Mouse (Mus musculus): ENCODE data around the gene Aip. TPM values are rescaled to one million over a fixed set of nuclear protein-coding genes. Genes with fewer than 3 reads are reported as not detected.

Gene Aip
- polyA plus RNA-seq (2015; fragmentation: Nextera tagmentation; extraction: Ambion mirVana), result 35.8 and 38.3 TPM in 2 replicates

DNA sequence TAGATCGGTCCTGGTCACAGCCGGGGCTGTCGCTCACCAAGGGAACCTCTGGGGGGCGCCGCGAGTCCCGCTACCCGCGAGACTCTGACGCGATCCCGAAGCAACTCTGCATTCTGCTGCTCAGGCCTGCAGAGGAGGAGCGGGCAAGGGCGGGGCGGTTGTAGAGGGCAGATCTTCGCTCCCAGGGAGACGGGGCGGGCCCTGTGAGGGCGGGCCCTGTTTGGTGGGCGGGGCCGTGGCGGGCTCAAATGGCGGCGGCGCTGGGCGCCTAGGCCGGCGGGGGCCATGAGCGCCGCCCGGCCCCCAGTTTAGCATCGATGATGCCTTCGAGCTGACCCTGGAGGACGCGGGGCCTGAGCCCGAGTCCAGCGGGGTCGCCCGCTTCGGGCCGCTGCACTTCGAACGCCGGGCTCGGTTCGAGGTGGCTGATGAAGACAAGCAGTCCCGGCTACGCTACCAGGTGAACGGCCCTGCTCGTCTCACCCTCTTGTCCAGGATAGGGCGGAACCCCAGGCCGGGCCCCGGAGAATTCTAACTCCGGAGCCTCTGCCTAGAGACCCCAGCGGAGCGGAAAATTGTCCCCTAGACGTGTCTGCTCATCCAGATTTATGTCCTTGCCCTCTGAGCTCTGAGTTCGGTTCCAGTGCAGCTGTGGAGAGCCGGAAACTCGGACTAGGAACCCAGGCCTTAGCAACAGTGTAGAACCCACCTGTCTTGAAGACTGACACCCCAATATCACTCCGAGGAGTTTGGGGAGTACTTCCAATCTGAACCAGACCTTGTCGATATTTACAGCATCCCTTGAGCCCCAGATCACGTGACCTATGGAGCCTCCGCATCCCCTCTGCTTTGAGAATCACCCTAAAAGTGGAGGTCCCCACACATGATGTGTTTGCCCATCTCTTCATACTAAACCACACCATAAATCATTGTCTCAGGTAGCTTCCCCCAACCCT lies at the start of gene Aip:
Gene Aip (minus strand): TSS at position 118 of the 956 bp plus-strand sequence.
- ATAC-seq (ENCODE audit: insufficient read depth), result peak; percentile 91
- Histone ChIP-seq H3K4me2 (peak within 1 kb of the TSS; percentile 79), H3K27ac (replicated peaks) (peak within 1 kb of the TSS; percentile 79), H3K36me3 (replicated peaks) (peaks cover 31% of the 10 kb centered on the region), H3K27me3 (no peaks in the 10 kb centered on the region), H3K4me3 (replicated peaks) (peak within 1 kb of the TSS; percentile 77), H3K4me1 (replicated peaks) (peaks cover 89% of the 10 kb centered on the region), H3K9ac (peak within 1 kb of the TSS; percentile 85), H3K9me3 (replicated peaks) (no peaks in the 10 kb centered on the region)
- 1% methylated on average over 64 of the region's 64 CpGs for WGBS (ENCODE audit: insufficient replicate concordance)

GRCm38 (mm10) chr19:4172925-4173324 lies 47.3 kb upstream of the Aip start:
- Histone ChIP-seq H3K4me2 (no peak overlapping the region), H3K9ac (no peak overlapping the region), H3K4me3 (replicated peaks) (no peak overlapping the region), H3K36me3 (replicated peaks) (no peaks in the 10 kb centered on the region), H3K4me1 (replicated peaks) (peaks cover 47% of the 10 kb centered on the region), H3K27me3 (peaks cover 18% of the 10 kb centered on the region), H3K9me3 (replicated peaks) (no peaks in the 10 kb centered on the region), H3K27ac (replicated peaks) (no peak overlapping the region)
- 56% methylated on average over 11 of the region's 11 CpGs for WGBS (ENCODE audit: insufficient replicate concordance)
- no peak for ATAC-seq (ENCODE audit: insufficient read depth)

DNA sequence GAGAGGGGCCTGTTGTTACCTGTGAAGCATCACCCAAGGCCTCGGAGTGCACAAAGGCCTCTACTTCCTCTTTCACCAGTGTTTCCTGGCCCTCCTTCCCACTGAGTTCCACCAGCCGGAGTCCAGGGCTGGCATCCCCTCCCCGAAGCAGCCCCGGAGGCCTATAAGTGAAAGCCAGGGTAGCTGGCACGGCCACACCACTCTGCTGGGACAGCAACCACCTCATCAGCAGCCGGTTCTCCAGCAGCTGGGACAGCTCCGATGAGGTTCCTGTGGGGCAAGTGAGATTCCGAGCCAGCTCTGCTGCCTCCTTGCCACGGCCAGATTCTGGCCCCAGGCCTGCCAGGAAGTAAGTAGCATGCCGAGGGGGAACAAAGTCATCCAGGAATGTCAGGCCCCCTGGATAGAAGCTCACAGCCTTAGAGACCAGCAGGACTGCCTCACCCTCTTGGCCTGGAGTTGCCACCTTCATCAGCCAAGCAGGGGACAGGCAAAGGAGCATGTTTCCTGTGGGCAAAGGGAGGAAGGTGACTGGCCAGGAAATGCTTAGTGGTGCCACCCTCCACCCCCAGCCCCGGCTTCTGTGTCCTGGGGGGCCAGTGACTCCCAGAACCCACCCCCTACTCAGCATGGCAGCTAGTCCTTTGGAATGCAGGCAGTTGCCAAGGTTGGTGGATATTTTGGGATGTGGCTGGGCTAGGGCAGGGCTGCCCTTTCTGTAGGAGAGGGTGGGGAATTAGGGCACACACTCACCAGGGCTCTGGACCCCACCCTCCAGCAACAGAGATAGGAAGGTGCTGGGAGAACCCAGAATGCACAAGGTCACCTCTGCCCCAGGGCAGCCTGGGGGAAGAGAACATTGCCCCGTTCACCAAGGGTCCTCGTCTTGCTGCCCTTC lies 46.0 kb upstream of the Aip start:
- H3K27me3 ChIP-seq, result peaks cover 18% of the 10 kb centered on the region

GRCm38 (mm10) chr19:4170723-4171392 lies 45.2 kb upstream of the Aip start:
- Histone ChIP-seq H3K4me2 (no peak overlapping the region), H3K36me3 (replicated peaks) (no peaks in the 10 kb centered on the region), H3K9ac (no peak overlapping the region), H3K4me1 (replicated peaks) (peaks cover 54% of the 10 kb centered on the region), H3K27ac (replicated peaks) (no peak overlapping the region), H3K27me3 (peaks cover 15% of the 10 kb centered on the region), H3K4me3 (replicated peaks) (no peak overlapping the region), H3K9me3 (replicated peaks) (no peaks in the 10 kb centered on the region)
- no peak for ATAC-seq (ENCODE audit: insufficient read depth)
- WGBS (ENCODE audit: insufficient replicate concordance), result 71% methylated on average over 10 of the region's 10 CpGs

More for the DNA sequence above, 46.0 kb upstream of the Aip start:
- ATAC-seq (ENCODE audit: insufficient read depth), result no peak
- Histone ChIP-seq H3K9me3 (replicated peaks) (no peaks in the 10 kb centered on the region), H3K4me3 (replicated peaks) (no peak overlapping the region), H3K27ac (replicated peaks) (no peak overlapping the region), H3K4me1 (replicated peaks) (peaks cover 54% of the 10 kb centered on the region), H3K9ac (no peak overlapping the region), H3K36me3 (replicated peaks) (no peaks in the 10 kb centered on the region), H3K4me2 (no peak overlapping the region)
- 40% methylated on average over 13 of the region's 13 CpGs for WGBS (ENCODE audit: insufficient replicate concordance)

- peaks cover 54% of the 10 kb centered on the region for H3K4me1 ChIP-seq (replicated peaks)
- H3K4me3 ChIP-seq (replicated peaks), result peak overlapping the region; percentile 58
- peaks cover 7% of the 10 kb centered on the region for H3K27me3 ChIP-seq
- WGBS (ENCODE audit: insufficient replicate concordance), result 14% methylated on average over 27 of the region's 27 CpGs
- no peak; the same call in 1 of the 2 replicates for ATAC-seq (ENCODE audit: insufficient read depth)
- H3K9ac ChIP-seq, result peak overlapping the region; percentile 71
- no peaks in the 10 kb centered on the region for H3K9me3 ChIP-seq (replicated peaks)
- no peaks in the 10 kb centered on the region for H3K36me3 ChIP-seq (replicated peaks)
- peak overlapping the region; percentile 70 for H3K27ac ChIP-seq (replicated peaks)
- peak overlapping the region; percentile 89 for H3K4me2 ChIP-seq
These were observed 44.2 kb upstream of the Aip start for GRCm38 (mm10) chr19:4169810-4170209.

DNA sequence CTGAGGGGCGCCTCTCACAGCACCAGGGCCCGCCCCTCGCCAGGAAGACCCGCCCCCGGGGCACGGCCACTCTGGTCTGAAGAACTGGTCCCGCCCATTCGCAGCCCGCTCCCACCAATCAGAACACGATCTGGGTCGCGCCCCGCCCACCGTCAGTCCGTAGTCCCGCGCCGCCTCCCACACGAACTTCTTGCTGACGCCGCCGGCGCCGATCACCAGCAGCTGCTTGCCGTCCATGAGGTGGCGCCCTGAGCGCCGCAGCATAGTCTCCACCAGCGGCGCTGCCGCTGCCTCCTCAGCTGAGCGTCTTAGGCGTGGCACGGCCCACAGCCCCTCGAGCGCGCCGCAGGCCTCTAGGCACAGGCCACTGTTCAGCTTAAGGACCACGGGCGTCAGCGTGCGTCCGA lies 43.7 kb upstream of the Aip start:
- Histone ChIP-seq H3K4me3 (replicated peaks) (peak overlapping the region; percentile 58), H3K27me3 (peaks cover 6% of the 10 kb centered on the region), H3K9me3 (replicated peaks) (no peaks in the 10 kb centered on the region), H3K4me2 (peak overlapping the region; percentile 89), H3K9ac (peak overlapping the region; percentile 71), H3K36me3 (replicated peaks) (no peaks in the 10 kb centered on the region), H3K27ac (replicated peaks) (peak overlapping the region; percentile 70), H3K4me1 (replicated peaks) (peaks cover 57% of the 10 kb centered on the region)
- ATAC-seq (ENCODE audit: insufficient read depth), result peak; percentile 92
- WGBS (ENCODE audit: insufficient replicate concordance), result under 1% methylated on average over 43 of the region's 43 CpGs

GRCm38 (mm10) chr19:4166678-4167476 lies 41.2 kb upstream of the Aip start:
- ATAC-seq (ENCODE audit: insufficient read depth), result no peak
- H3K4me2 ChIP-seq, result no peak overlapping the region
- H3K9ac ChIP-seq, result no peak overlapping the region
- 0 out of 2 replicates have a peak, but pooled peaks cover under 1% of the 10 kb centered on the region for H3K36me3 ChIP-seq (replicated peaks)
- no peak overlapping the region for H3K27ac ChIP-seq (replicated peaks)
- WGBS (ENCODE audit: insufficient replicate concordance), result 63% methylated on average over 9 of the region's 9 CpGs
- peaks cover 3% of the 10 kb centered on the region; the same call in 1 of the 2 replicates for H3K27me3 ChIP-seq
- no peaks in the 10 kb centered on the region for H3K9me3 ChIP-seq (replicated peaks)
- no peak overlapping the region for H3K4me3 ChIP-seq (replicated peaks)
- H3K4me1 ChIP-seq (replicated peaks), result peaks cover 74% of the 10 kb centered on the region

- Histone ChIP-seq H3K27me3 (no peaks in the 10 kb centered on the region), H3K4me1 (replicated peaks) (peaks cover 64% of the 10 kb centered on the region), H3K36me3 (replicated peaks) (peaks cover 19% of the 10 kb centered on the region), H3K4me3 (replicated peaks) (no peak overlapping the region), H3K4me2 (no peak overlapping the region), H3K9me3 (replicated peaks) (no peaks in the 10 kb centered on the region), H3K9ac (no peak overlapping the region), H3K27ac (replicated peaks) (peak overlapping the region; percentile 74)
- WGBS (ENCODE audit: insufficient replicate concordance), result 56% methylated on average over 2 of the region's 2 CpGs
- no peak for ATAC-seq (ENCODE audit: insufficient read depth)
These were observed 39.1 kb upstream of the Aip start for GRCm38 (mm10) chr19:4164721-4165120.

- 72% methylated on average over 3 of the region's 3 CpGs for WGBS (ENCODE audit: insufficient replicate concordance)
- Histone ChIP-seq H3K36me3 (replicated peaks) (peaks cover 25% of the 10 kb centered on the region), H3K4me3 (replicated peaks) (no peak overlapping the region), H3K27ac (replicated peaks) (peak overlapping the region; percentile 74), H3K27me3 (no peaks in the 10 kb centered on the region), H3K9me3 (replicated peaks) (no peaks in the 10 kb centered on the region), H3K4me1 (replicated peaks) (peaks cover 60% of the 10 kb centered on the region), H3K4me2 (no peak overlapping the region; the same call in 1 of the 2 replicates), H3K9ac (no peak overlapping the region)
- no peak for ATAC-seq (ENCODE audit: insufficient read depth)
These were observed 38.4 kb upstream of the Aip start for GRCm38 (mm10) chr19:4164100-4164499.

DNA sequence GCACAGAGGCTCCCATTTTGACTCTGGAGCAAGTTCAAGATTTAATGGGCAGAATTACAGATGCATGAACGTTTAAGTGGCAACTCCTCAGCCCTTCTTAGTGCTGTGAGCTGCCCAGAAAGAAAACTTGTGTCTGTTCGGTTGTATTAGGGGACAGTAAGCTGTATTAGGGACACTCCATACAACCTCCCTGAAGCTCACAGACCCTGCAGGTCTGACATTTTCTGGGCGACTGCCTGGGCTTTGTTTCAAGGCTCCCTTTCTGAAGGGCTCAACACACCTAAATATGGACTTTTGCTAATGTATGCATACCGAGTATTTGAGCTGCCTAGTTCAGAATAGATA lies 37.9 kb upstream of the Aip start:
- Histone ChIP-seq H3K36me3 (replicated peaks) (peaks cover 31% of the 10 kb centered on the region), H3K27me3 (no peaks in the 10 kb centered on the region), H3K4me2 (peak overlapping the region; percentile 83), H3K9ac (peak overlapping the region; percentile 74), H3K27ac (replicated peaks) (peak overlapping the region; percentile 74), H3K4me1 (replicated peaks) (peaks cover 54% of the 10 kb centered on the region), H3K9me3 (replicated peaks) (no peaks in the 10 kb centered on the region), H3K4me3 (replicated peaks) (peak overlapping the region; percentile 76)
- ATAC-seq (ENCODE audit: insufficient read depth), result 0 out of 2 replicates have a peak, but pooled peaks have one; percentile 8
- 30% methylated on average over 4 of the region's 4 CpGs for WGBS (ENCODE audit: insufficient replicate concordance)

Data from liver, embryonic 15.5 days (tissue).